Mouse (Mus musculus): Measurements from ENCODE around the gene Fgfr3. TPM values are rescaled to one million over a fixed set of nuclear protein-coding genes. Genes with fewer than 3 reads are reported as not detected.

Gene Fgfr3
- polyA plus RNA-seq, 1 experiment from 2014 or later = 64.7 TPM

- WGBS = under 1% methylated on average over 53 of the region's 53 CpGs
Observed at GRCm38 (mm10) chr5:33722266-33723018, 968 bp downstream of the Fgfr3 start.

GRCm38 (mm10) chr5:33723019-33723640 lies 1.7 kb downstream of the Fgfr3 start:
- ATAC-seq (ENCODE audit: borderline replicate concordance, extremely low read depth, low FRiP score, low TSS enrichment) = no peak
- under 1% methylated on average over 60 of the region's 61 CpGs for WGBS

More at GRCm38 (mm10) chr5:33722266-33723018, 968 bp downstream of the Fgfr3 start:
- Histone ChIP-seq H3K4me3 (peak overlapping the region; percentile 94), H3K36me3 (no peaks in the 10 kb centered on the region), H3K9ac (peak overlapping the region; percentile 86), H3K4me1 (peaks cover 50% of the 10 kb centered on the region), H3K27me3 (0 out of 2 replicates have a peak, but pooled peaks cover 3% of the 10 kb centered on the region), H3K4me2 (peak overlapping the region; percentile 94), H3K9me3 (no peaks in the 10 kb centered on the region), H3K27ac (peak overlapping the region; percentile 92)
- ATAC-seq (ENCODE audit: borderline replicate concordance, extremely low read depth, low FRiP score, low TSS enrichment) = peak; percentile 21; the same call in 1 of the 2 replicates

GRCm38 (mm10) chr5:33723641-33724465 lies 2.4 kb downstream of the Fgfr3 start:
- H3K9me3 ChIP-seq = no peaks in the 10 kb centered on the region
- H3K4me3 ChIP-seq = peak overlapping the region; percentile 94
- ATAC-seq (ENCODE audit: borderline replicate concordance, extremely low read depth, low FRiP score, low TSS enrichment) = no peak
- H3K27ac ChIP-seq = no peak overlapping the region
- H3K36me3 ChIP-seq = peaks cover 8% of the 10 kb centered on the region
- H3K9ac ChIP-seq = peak overlapping the region; percentile 86
- H3K4me2 ChIP-seq = peak overlapping the region; percentile 94
- 10% methylated on average over 36 of the region's 36 CpGs for WGBS
- H3K4me1 ChIP-seq = peaks cover 50% of the 10 kb centered on the region
- H3K27me3 ChIP-seq = 0 out of 2 replicates have a peak, but pooled peaks cover 3% of the 10 kb centered on the region

More at GRCm38 (mm10) chr5:33723019-33723640, 1.7 kb downstream of the Fgfr3 start:
- Histone ChIP-seq H3K9ac (peak overlapping the region; percentile 86), H3K27me3 (0 out of 2 replicates have a peak, but pooled peaks cover 3% of the 10 kb centered on the region), H3K4me3 (peak overlapping the region; percentile 94), H3K4me2 (peak overlapping the region; percentile 94), H3K4me1 (peaks cover 50% of the 10 kb centered on the region), H3K27ac (peak overlapping the region; percentile 92), H3K36me3 (peaks cover 4% of the 10 kb centered on the region), H3K9me3 (no peaks in the 10 kb centered on the region)

DNA sequence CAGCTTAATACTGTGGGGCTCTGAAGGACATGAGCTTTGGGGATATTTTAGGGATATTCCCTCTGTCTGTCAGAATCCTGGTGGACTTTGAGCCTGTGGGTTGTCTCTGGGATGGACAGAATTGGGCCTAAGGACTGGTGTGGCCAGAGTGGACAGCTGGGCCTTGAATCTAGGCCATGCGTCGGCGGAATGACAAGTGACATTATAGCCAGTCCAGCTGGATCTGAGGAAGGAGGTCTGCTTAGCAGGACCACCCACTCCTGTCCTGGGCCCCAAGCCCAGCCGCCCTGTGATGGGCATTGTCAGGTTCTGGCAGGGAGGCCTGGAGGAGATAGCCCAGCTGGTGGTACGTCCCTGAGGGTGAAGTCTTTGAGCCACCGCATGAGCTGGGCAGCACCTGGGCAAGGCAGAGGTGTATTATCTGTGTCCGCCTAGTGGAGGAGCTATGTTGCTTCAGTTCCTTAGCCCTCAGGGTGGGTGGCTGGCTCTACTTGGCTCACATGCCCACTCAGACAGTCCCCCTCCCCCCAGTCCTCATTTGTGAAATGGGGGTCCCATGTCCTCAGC lies 4.7 kb downstream of the Fgfr3 start:
- Histone ChIP-seq H3K9ac (no peak overlapping the region), H3K36me3 (peaks cover 30% of the 10 kb centered on the region), H3K4me3 (no peak overlapping the region), H3K27ac (peak overlapping the region; percentile 80), H3K9me3 (no peaks in the 10 kb centered on the region), H3K4me1 (peaks cover 54% of the 10 kb centered on the region), H3K27me3 (0 out of 2 replicates have a peak, but pooled peaks cover 2% of the 10 kb centered on the region), H3K4me2 (peak overlapping the region; percentile 94)
- ATAC-seq (ENCODE audit: borderline replicate concordance, extremely low read depth, low FRiP score, low TSS enrichment) = peak; percentile 37
- 54% methylated on average over 7 of the region's 7 CpGs for WGBS

DNA sequence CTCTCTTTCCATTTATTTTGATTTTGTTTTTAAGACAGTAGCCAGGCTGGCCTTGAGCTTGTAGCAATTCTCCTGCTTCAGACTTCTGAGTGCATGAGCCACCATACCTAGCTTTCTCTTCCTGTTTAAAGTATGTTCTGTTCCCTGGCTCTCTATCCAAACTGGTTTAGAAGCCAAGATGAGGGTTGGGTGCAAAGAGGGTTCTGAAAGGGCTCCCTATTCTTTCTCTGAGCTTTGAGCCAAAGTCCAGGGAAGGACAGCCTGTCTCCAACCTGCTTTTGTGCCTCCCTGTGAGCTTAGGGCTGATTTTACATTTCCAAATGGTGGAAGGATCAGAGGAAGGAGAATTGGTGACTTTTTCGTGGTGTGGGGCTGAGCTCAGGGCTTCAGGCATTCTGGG lies 5.4 kb downstream of the Fgfr3 start:
- Histone ChIP-seq H3K27ac (no peak overlapping the region), H3K27me3 (no peaks in the 10 kb centered on the region), H3K36me3 (peaks cover 38% of the 10 kb centered on the region), H3K9ac (no peak overlapping the region), H3K4me1 (peaks cover 51% of the 10 kb centered on the region), H3K4me2 (peak overlapping the region; percentile 94; the same call in 1 of the 2 replicates), H3K4me3 (no peak overlapping the region), H3K9me3 (no peaks in the 10 kb centered on the region)
- no peak for ATAC-seq (ENCODE audit: borderline replicate concordance, extremely low read depth, low FRiP score, low TSS enrichment)
- WGBS = 70% methylated on average over 1 of the region's 1 CpGs

- Histone ChIP-seq H3K9me3 (no peaks in the 10 kb centered on the region), H3K36me3 (peaks cover 57% of the 10 kb centered on the region), H3K4me1 (peaks cover 40% of the 10 kb centered on the region), H3K27me3 (no peaks in the 10 kb centered on the region), H3K9ac (no peak overlapping the region), H3K27ac (0 out of 2 replicates have a peak overlapping the region, but pooled peaks have one; percentile 1), H3K4me3 (no peak overlapping the region), H3K4me2 (no peak overlapping the region)
- ATAC-seq (ENCODE audit: borderline replicate concordance, extremely low read depth, low FRiP score, low TSS enrichment) = no peak
- WGBS = 77% methylated on average over 7 of the region's 7 CpGs
Observed at GRCm38 (mm10) chr5:33728841-33729240, 7.4 kb downstream of the Fgfr3 start.

DNA sequence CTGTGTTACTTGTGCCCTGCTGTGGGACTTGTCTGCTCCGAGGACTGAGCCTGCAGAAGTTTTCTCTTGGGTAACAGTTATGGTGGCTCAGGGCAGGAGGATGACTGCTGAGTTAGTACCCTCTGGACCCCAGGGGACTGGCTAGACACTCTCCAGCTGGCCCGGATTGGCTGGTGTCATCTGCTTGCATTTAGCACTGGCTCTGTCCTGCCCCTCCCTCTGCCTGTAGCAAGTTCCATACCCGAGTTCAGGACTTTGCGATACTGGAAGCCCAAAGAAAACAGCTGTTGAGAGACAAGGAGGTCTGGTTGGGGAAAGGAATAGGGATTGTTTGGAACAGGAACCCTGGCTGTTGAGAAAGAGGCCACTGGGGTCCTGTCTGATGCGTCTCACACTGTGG lies 9.0 kb downstream of the Fgfr3 start:
- Histone ChIP-seq H3K4me1 (peaks cover 25% of the 10 kb centered on the region), H3K27ac (no peak overlapping the region), H3K27me3 (no peaks in the 10 kb centered on the region), H3K4me2 (no peak overlapping the region), H3K9ac (no peak overlapping the region), H3K9me3 (no peaks in the 10 kb centered on the region), H3K4me3 (no peak overlapping the region), H3K36me3 (peaks cover 73% of the 10 kb centered on the region)
- 47% methylated on average over 5 of the region's 5 CpGs for WGBS
- no peak for ATAC-seq (ENCODE audit: borderline replicate concordance, extremely low read depth, low FRiP score, low TSS enrichment)

GRCm38 (mm10) chr5:33731051-33731450 lies 9.6 kb downstream of the Fgfr3 start:
- no peak for ATAC-seq (ENCODE audit: borderline replicate concordance, extremely low read depth, low FRiP score, low TSS enrichment)
- H3K27ac ChIP-seq = peak overlapping the region; percentile 10; the same call in 1 of the 2 replicates
- peaks cover 19% of the 10 kb centered on the region for H3K4me1 ChIP-seq
- no peak overlapping the region for H3K4me2 ChIP-seq
- WGBS = 63% methylated on average over 21 of the region's 21 CpGs
- no peak overlapping the region for H3K4me3 ChIP-seq
- H3K36me3 ChIP-seq = peaks cover 78% of the 10 kb centered on the region
- no peak overlapping the region for H3K9ac ChIP-seq
- no peaks in the 10 kb centered on the region for H3K27me3 ChIP-seq
- H3K9me3 ChIP-seq = no peaks in the 10 kb centered on the region

GRCm38 (mm10) chr5:33733837-33734236 lies 12.4 kb downstream of the Fgfr3 start:
- WGBS = 90% methylated on average over 12 of the region's 12 CpGs
- Histone ChIP-seq H3K4me2 (no peak overlapping the region), H3K36me3 (peaks cover 74% of the 10 kb centered on the region)

DNA sequence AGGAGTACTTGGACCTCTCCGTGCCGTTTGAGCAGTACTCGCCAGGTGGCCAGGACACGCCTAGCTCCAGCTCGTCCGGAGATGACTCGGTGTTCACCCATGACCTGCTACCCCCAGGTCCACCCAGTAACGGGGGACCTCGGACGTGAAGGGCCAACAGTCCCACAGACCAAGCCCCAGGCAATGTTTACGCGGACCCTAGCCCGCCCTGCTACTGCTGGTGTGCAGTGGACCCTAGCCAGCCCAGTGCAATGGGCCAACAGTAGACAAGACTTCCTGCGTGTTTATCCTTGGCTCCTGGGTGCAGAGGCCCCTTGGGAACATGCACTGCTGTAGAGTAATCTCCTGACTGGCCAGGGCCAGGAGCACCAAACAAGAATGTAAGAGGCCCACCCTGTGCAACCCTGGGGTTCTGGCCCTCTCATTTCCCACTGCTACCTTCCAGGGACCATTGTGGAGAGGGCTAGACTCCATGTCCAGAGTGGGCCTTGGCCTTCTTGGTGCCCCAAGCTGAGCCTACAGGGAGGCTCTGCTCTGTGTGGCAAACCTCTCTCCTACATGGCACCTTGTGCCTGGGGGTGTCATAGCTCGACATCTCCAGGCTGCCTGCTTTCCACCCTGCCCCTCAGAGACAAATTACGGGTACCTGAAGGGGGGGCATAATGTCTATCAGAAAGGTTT lies 14.1 kb downstream of the Fgfr3 start:
- Histone ChIP-seq H3K9me3 (no peaks in the 10 kb centered on the region), H3K27ac (no peak overlapping the region), H3K9ac (no peak overlapping the region), H3K27me3 (no peaks in the 10 kb centered on the region), H3K36me3 (peaks cover 62% of the 10 kb centered on the region), H3K4me2 (no peak overlapping the region), H3K4me3 (no peak overlapping the region), H3K4me1 (no peaks in the 10 kb centered on the region)
- WGBS = 83% methylated on average over 16 of the region's 16 CpGs
- ATAC-seq (ENCODE audit: borderline replicate concordance, extremely low read depth, low FRiP score, low TSS enrichment) = no peak

More at GRCm38 (mm10) chr5:33733837-33734236, 12.4 kb downstream of the Fgfr3 start:
- no peak overlapping the region for H3K9ac ChIP-seq
- H3K27ac ChIP-seq = no peak overlapping the region
- H3K9me3 ChIP-seq = no peaks in the 10 kb centered on the region
- H3K27me3 ChIP-seq = no peaks in the 10 kb centered on the region
- 0 out of 2 replicates have a peak, but pooled peaks cover 9% of the 10 kb centered on the region for H3K4me1 ChIP-seq
- no peak overlapping the region for H3K4me3 ChIP-seq
- ATAC-seq (ENCODE audit: borderline replicate concordance, extremely low read depth, low FRiP score, low TSS enrichment) = no peak

- H3K4me3 ChIP-seq = no peak overlapping the region
- WGBS = 56% methylated on average over 9 of the region's 9 CpGs
- no peaks in the 10 kb centered on the region for H3K27me3 ChIP-seq
- no peak overlapping the region for H3K27ac ChIP-seq
- H3K4me2 ChIP-seq = no peak overlapping the region
- no peaks in the 10 kb centered on the region for H3K4me1 ChIP-seq
- H3K9me3 ChIP-seq = no peaks in the 10 kb centered on the region
- peaks cover 55% of the 10 kb centered on the region for H3K36me3 ChIP-seq
- no peak for ATAC-seq (ENCODE audit: borderline replicate concordance, extremely low read depth, low FRiP score, low TSS enrichment)
- no peak overlapping the region for H3K9ac ChIP-seq
Observed at GRCm38 (mm10) chr5:33736230-33736629, 14.8 kb downstream of the Fgfr3 start.

Data from lung, embryonic 15.5 days (tissue).